Mouse (Mus musculus) spleen, adult 2 months (tissue): ENCODE measurements at regions not wholly inside any gene's neighbourhood (a gene's known extent, or its start where the extent isn't known, plus 50 kb on each side); places are given as distances from the start of the nearest gene placed in this dataset.

Experiments
- CTCF ChIP-seq: fragments of 200-500 bp; IDR thresholded peaks from 2 replicates; pipeline ENCODE4 v1.5.1; 2011; ENCODE audit warnings: mild to moderate bottlenecking, inconsistent platforms; ENCODE audit not compliant: insufficient read depth, insufficient read length, insufficient replicate concordance; ENCODE audit errors: extremely low read depth
- POLR2A ChIP-seq: fragments of 200-500 bp; IDR thresholded peaks from 2 replicates; pipeline ENCODE4 v1.6.1; 2011; ENCODE audit warnings: low read depth, low read length, inconsistent platforms

DNA sequence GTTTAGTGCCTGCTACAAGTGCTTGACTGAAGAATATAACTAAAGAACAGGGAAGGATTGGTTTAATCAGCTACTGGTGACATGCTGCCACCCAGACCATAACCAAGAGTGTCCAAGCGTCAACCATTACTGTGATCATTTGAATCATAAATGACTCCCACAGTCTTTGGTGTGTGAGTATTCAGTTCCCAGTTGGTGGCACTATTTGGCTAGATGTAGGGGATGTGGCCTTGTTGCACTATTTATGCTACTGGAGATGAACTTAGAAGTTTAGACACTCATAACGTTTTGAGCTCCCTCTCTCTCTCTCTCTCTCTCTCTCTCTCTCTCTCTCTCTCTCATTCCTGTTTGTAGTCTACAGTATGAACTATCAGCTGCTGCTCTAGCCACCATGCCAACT is 238.4 kb upstream of the Lrrc3b start:
- TF ChIP-seq CTCF = no peak
- TF ChIP-seq POLR2A = no peak
